Mouse (Mus musculus) lung, postnatal 0 days (tissue): ENCODE data around the gene Fabp6.

ENCODE experiments used
- CTCF ChIP-seq: IDR thresholded peaks from 2 replicates; pipeline ENCODE4 v1.5.1; 2016; ENCODE audit warnings: antibody characterized with exemption, mild to moderate bottlenecking
- EP300 ChIP-seq: IDR thresholded peaks from 2 replicates; pipeline ENCODE4 v1.6.1; 2016; ENCODE audit warnings: antibody characterized with exemption, mild to moderate bottlenecking, control low read depth

GRCm38 (mm10) chr11:43568263-43568662 is 33.1 kb downstream of the Fabp6 start:
- TF ChIP-seq CTCF (peak; percentile 77), EP300 (0 out of 2 replicates have a peak, but pooled peaks have one; percentile 18)
